Mouse (Mus musculus) CH12.LX (cell line): ENCODE measurements at regions not wholly inside any gene's neighbourhood (a gene's known extent, or its start where the extent isn't known, plus 50 kb on each side); places are given as distances from the start of the nearest gene placed in this dataset.

Source experiments
- CTCF ChIP-seq, 2 experiments: IDR thresholded peaks in 1 of 2; conservative IDR thresholded peaks in 1 of 2; 2 replicates each; pipeline ENCODE4 v1.5.1; 2011 to 2012; ENCODE audit warnings: low read depth in 2 of 2, low read length in 2 of 2, improper control_type of control experiment in 1 of 2, inconsistent platforms in 1 of 2, mild to moderate bottlenecking in 1 of 2, moderate library complexity in 1 of 2
- EP300 ChIP-seq: IDR thresholded peaks from 2 replicates; pipeline ENCODE4 v1.6.1; 2011; ENCODE audit warnings: low read length, improper control_type of control experiment
- HCFC1 ChIP-seq: IDR thresholded peaks from 2 replicates; pipeline ENCODE4 v1.6.1; 2012; ENCODE audit warnings: low read depth, mild to moderate bottlenecking, inconsistent platforms, low read length, improper control_type of control experiment
- POLR2A ChIP-seq: IDR thresholded peaks from 2 replicates; pipeline ENCODE4 v1.6.1; 2011; ENCODE audit warnings: low read depth, mild to moderate bottlenecking, improper control_type of control experiment, low read length
- USF1 ChIP-seq: IDR thresholded peaks from 2 replicates; pipeline ENCODE4 v1.6.1; 2014; ENCODE audit warnings: low read depth, mild to moderate bottlenecking, inconsistent platforms, low read length, improper control_type of control experiment

DNA sequence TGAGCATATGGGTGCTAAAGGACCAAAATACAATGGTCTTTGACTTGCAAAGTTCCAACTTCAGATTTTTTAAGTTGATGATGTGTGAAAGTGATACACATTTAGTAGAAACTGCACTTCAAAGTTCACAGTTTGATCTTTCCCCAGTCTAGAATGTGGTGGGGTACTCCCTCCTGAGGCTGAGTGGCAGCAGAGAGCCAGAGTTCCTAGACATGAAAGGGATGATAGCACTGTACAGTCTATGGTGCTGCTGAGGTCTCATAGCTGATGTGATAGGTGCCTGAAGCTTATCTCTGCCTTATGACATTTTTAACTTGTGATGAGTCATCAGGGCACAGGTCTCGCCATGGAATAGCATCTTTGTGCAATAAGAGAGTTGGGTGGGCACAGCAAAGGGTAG is 87.9 kb upstream of the Lhcgr start:
- no peak for TF ChIP-seq CTCF (conservative IDR thresholded peaks at IDR 0.05 in 1 of 2, IDR thresholded peaks at IDR 0.05 in 1 of 2; ENCODE audit: low read depth in 2 of 2, low read length in 2 of 2)
- no peak for TF ChIP-seq POLR2A
- no peak for TF ChIP-seq HCFC1
- no peak for TF ChIP-seq USF1
- TF ChIP-seq EP300, result no peak
